In the genomic region with DNA sequence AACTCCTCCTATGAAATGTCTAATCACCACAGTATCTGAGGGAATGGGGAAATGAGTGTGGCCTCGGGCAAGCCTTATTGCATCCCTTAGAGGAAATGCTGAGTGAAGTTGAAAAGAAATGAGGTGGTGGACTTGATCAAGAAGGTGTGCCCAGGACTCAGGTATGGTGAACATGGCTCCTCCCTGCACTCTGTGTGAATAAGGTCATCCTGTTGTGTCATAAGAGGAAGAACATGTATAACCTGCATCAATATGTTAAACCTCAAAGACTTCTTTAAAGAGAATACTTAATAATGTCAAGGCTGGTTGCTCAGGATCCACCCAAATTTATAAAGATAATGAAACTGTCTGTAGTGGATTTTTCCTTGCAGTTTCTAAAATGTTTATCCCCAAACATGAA, we compare ENCODE assay signal across 27 mouse cellular contexts. TPM values are rescaled to one million over a fixed set of nuclear protein-coding genes. Genes with fewer than 3 reads are reported as not detected.
DNase-seq lines count a peak whose midpoint lies in the region; ATAC-seq lines count a peak whose summit lies in the region.
"Had no signal": no experiment of that assay in that cellular context is flagged by ENCODE, and none has a peak within 500 bp of the region (broad histone marks: within the 10 kb centered on the region; RNA-seq: fewer than 3 reads in every experiment).

TSS of gene Csta1 (minus strand) at position 101 of the 400 bp plus-strand sequence.

- DNase-seq in limb, embryonic 10.5 days (ENCODE audit: low spot score), result no peak
- DNase-seq in layer of hippocampus, postnatal 25 days (ENCODE audit: extremely low spot score in 1 of 2, low spot score in 1 of 2), result no peak
- DNase-seq: adrenal gland, adult 2 months; adrenal gland, postnatal 10 days; adrenal gland, postnatal 25 days; cerebellum, adult 11 months; cerebellum, adult 18-20 months; cerebellum, adult 8-10 months; cerebellum, adult 9-11 months; cerebellum, postnatal 14 days; cerebellum, postnatal 36 days; embryo, embryonic 11 days had no signal

- H3K4me3 ChIP-seq in limb, embryonic 15.5 days, result no peak within 1 kb of the TSS
- H3K4me3 ChIP-seq in limb, embryonic 10.5 days, result no peak within 1 kb of the TSS
- no peak within 1 kb of the TSS for H3K4me3 ChIP-seq in stomach, embryonic 16.5 days (replicated peaks; ENCODE audit: low read length)
- H3K4me3 ChIP-seq: embryonic facial prominence, embryonic 12.5 days; erythroblast, embryonic 14.5 days; forebrain, embryonic 10.5 days; forebrain, embryonic 12.5 days had no signal

- no peak for ATAC-seq in limb, embryonic 15.5 days (ENCODE audit: insufficient number of reproducible peaks, low FRiP score, low TSS enrichment, low read depth)
- no peak for ATAC-seq in stomach, embryonic 16.5 days (ENCODE audit: insufficient read depth, low FRiP score)
- no peak for ATAC-seq in megakaryocyte-erythroid progenitor cell, adult 5-6 weeks (replicated peaks; ENCODE audit: low FRiP score, low TSS enrichment, poor library complexity, severe bottlenecking)
- ATAC-seq: forebrain, embryonic 14.5 days; forebrain, embryonic 16.5 days had no signal

- no peaks in the 10 kb centered on the region for H3K36me3 ChIP-seq in limb, embryonic 15.5 days
- H3K36me3 ChIP-seq in limb, embryonic 10.5 days, result no peaks in the 10 kb centered on the region
- H3K36me3 ChIP-seq in stomach, embryonic 16.5 days (ENCODE audit: control insufficient read depth, insufficient read depth, low read length), result no peaks in the 10 kb centered on the region
- H3K36me3 ChIP-seq: embryonic facial prominence, embryonic 12.5 days; forebrain, embryonic 10.5 days; forebrain, embryonic 12.5 days had no signal

- peak within 1 kb of the TSS; percentile 61 for H3K27ac ChIP-seq in limb, embryonic 15.5 days
- no peak within 1 kb of the TSS for H3K27ac ChIP-seq in limb, embryonic 10.5 days
- peak within 1 kb of the TSS; percentile 47; the same call in 1 of the 2 replicates for H3K27ac ChIP-seq in stomach, embryonic 16.5 days (ENCODE audit: low read length)
- H3K27ac ChIP-seq: embryonic facial prominence, embryonic 12.5 days; forebrain, embryonic 10.5 days; forebrain, embryonic 12.5 days had no signal

- WGBS in limb, embryonic 15.5 days, result 34% methylated on average over 1 of the region's 1 CpGs
- 84% methylated on average over 1 of the region's 1 CpGs for WGBS in limb, embryonic 10.5 days
- WGBS in stomach, embryonic 16.5 days, result 66% methylated on average over 1 of the region's 1 CpGs

- H3K9ac ChIP-seq in limb, embryonic 15.5 days, result no peak within 1 kb of the TSS
- no peak within 1 kb of the TSS for H3K9ac ChIP-seq in stomach, embryonic 16.5 days (ENCODE audit: low read length)
- H3K9ac ChIP-seq: embryonic facial prominence, embryonic 12.5 days; forebrain, embryonic 12.5 days had no signal

- no peaks in the 10 kb centered on the region for H3K27me3 ChIP-seq in limb, embryonic 15.5 days
- no peaks in the 10 kb centered on the region for H3K27me3 ChIP-seq in limb, embryonic 10.5 days (ENCODE audit: low read depth, poor library complexity, severe bottlenecking)
- no peaks in the 10 kb centered on the region for H3K27me3 ChIP-seq in stomach, embryonic 16.5 days (ENCODE audit: control insufficient read depth, insufficient read depth, low read length)
- H3K27me3 ChIP-seq: embryonic facial prominence, embryonic 12.5 days; forebrain, embryonic 12.5 days had no signal

- 0 out of 2 replicates have a peak, but pooled peaks cover 2% of the 10 kb centered on the region for H3K4me1 ChIP-seq in limb, embryonic 15.5 days
- H3K4me1 ChIP-seq in limb, embryonic 10.5 days, result no peaks in the 10 kb centered on the region
- no peaks in the 10 kb centered on the region for H3K4me1 ChIP-seq in stomach, embryonic 16.5 days (ENCODE audit: control insufficient read depth, insufficient read depth, low read length)
- H3K4me1 ChIP-seq: embryonic facial prominence, embryonic 12.5 days; forebrain, embryonic 10.5 days; forebrain, embryonic 12.5 days had no signal

- H3K9me3 ChIP-seq in limb, embryonic 15.5 days, result no peaks in the 10 kb centered on the region
- no peaks in the 10 kb centered on the region for H3K9me3 ChIP-seq in limb, embryonic 10.5 days (replicated peaks)
- no peaks in the 10 kb centered on the region for H3K9me3 ChIP-seq in stomach, embryonic 16.5 days (replicated peaks; ENCODE audit: control insufficient read depth, low read length)
- H3K9me3 ChIP-seq: embryonic facial prominence, embryonic 12.5 days; forebrain, embryonic 10.5 days; forebrain, embryonic 12.5 days had no signal

- no peak within 1 kb of the TSS for H3K4me2 ChIP-seq in limb, embryonic 15.5 days
- H3K4me2 ChIP-seq in stomach, embryonic 16.5 days (ENCODE audit: low read depth, low read length), result no peak within 1 kb of the TSS
- H3K4me2 ChIP-seq: embryonic facial prominence, embryonic 12.5 days; forebrain, embryonic 12.5 days had no signal

RNA-seq across cellular contexts. Expression of gene Csta1, which starts in this region (rescaled TPM):
- polyA plus RNA-seq in limb, embryonic 15.5 days (2015; fragmentation: Nextera tagmentation; extraction: Ambion mirVana), result 11.5 and 12.5 TPM in 2 replicates
- 0.13 TPM in 1 of 2 replicates, not detected in the other for polyA plus RNA-seq in limb, embryonic 10.5 days (2016; fragmentation: Nextera tagmentation; extraction: Ambion mirVana)
- 34.9 and 39.6 TPM in 2 replicates for polyA plus RNA-seq in stomach, embryonic 16.5 days (2015; fragmentation: Nextera tagmentation; extraction: Ambion mirVana)
- not detected in 2 replicates for total RNA-seq in megakaryocyte-erythroid progenitor cell, adult 5-6 weeks (2014; fragmentation: Nextera tagmentation)
- total RNA-seq in megakaryocyte-erythroid progenitor cell, adult 5-6 weeks (2017), result not detected in 2 replicates
- not detected for total RNA-seq in layer of hippocampus, postnatal 25 days (2021)
- total RNA-seq: adrenal gland, adult 2 months; adrenal gland, postnatal 10 days; adrenal gland, postnatal 25 days; adrenal gland, postnatal 4 days; common myeloid progenitor, adult 5-6 weeks; ES-E14; MEL had no signal
- polyA plus RNA-seq: adrenal gland, adult 2 months; brain, embryonic 14.5 days; C2C12; embryonic facial prominence, embryonic 12.5 days; erythroblast, embryonic 14.5 days; forebrain, embryonic 12.5 days; forebrain, embryonic 14.5 days; forebrain, embryonic 16.5 days had no signal

Comparison
In these comparisons a context has a peak if more than half of its experiments do, and no peak if none do; other contexts are left out.
1. RNA of gene Csta1 (polyA plus RNA-seq): 34.9 to 39.6 TPM in stomach, embryonic 16.5 days and 11.5 to 12.5 TPM in limb, embryonic 15.5 days; 0.13 TPM in limb, embryonic 10.5 days; every median in the first group is over 10 times any median in the second.